Mouse (Mus musculus) cortical plate, adult 2 months (tissue): ENCODE data around the gene Slc26a3.
"Not testable (repeated sequence)": the region's sequence is repeated elsewhere in the genome, so short reads cannot be mapped to it uniquely, and the experiment has no call there.

Source experiments
- CTCF ChIP-seq: fragments of 200-500 bp; IDR thresholded peaks from 2 replicates; pipeline ENCODE4 v1.5.1; 2011; ENCODE audit warnings: mild to moderate bottlenecking, control low read depth, low read length; ENCODE audit not compliant: insufficient read depth; ENCODE audit errors: extremely low read depth
- POLR2A ChIP-seq: fragments of 200-500 bp; IDR thresholded peaks from 2 replicates; pipeline ENCODE4 v1.6.1; 2011; ENCODE audit warnings: mild to moderate bottlenecking, low read length, control low read depth; ENCODE audit not compliant: insufficient read depth; ENCODE audit errors: extremely low read depth

DNA sequence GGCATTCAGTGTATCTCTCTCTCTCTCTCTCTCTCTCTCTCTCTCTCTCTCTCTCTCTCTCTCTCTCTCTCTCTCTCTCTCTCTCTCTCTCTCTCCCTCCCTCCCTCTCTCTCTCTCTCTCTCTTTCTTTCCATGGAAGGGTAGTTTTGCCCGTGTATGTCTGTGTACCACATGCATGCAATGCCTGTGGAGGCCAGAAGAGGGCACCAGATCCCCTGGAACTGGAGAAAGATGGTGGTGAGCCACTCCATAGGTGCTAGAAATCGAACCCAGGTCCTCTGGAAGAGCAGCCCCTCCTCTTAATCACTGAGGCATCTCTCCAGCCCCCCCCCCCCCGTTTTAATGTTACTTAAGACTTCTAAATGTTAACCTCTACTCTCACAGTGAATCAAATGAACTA, 69.6 kb downstream of the Slc26a3 start:
- not testable (repeated sequence) for TF ChIP-seq CTCF, POLR2A
